Mouse (Mus musculus) thymus, postnatal 36 days (tissue): ENCODE measurements around the gene Ubash3a.

Experiments
- DNase-seq, 2 experiments: peaks; one replicate each; pipeline ENCODE4 v3.0.0; 2022; ENCODE audit warnings: mixed read lengths in 2 of 2

Ubash3a gene

DNA sequence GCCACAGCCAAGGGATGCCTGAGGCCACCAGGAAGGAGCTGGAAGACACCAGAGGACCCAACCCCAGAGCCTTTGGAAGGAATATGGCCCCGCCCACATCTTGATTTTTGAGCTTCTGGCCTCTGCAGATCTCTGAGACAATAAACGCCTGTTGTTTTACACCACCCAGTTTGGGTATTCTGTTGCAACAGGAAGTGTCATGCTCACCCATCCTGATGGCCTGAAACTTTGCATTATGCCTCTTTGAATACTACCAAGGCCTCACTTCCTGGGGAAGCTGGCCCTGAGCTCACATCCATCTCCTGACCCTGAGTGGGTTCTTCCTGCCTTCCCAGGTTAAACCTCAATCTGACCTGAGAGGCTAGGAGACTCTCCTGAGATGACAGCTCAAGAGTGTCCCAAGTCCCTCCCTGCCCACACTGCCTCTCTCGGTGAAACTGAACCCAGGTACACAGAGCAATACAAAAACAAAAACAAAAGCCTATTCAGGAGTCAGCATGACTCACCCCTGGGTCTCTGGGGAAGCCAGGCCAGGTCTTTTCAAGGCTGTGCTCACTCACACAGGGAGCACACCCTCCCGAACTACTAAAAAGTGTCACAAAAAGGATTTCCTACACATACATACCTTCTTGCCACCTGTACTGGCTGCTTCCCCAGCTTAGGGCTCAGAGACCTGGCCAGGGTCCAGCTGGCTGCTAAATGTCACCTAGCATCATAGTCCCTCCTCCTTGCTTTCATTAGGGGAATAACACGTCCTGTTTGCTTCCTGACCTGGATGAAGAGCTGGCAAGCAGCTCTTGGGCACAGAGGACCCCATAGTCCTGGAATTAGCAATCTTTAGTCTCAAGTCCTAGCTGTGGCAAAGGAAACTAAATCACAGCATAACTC lies 8.6 kb downstream of the Ubash3a start:
- no peak for DNase-seq

DNA sequence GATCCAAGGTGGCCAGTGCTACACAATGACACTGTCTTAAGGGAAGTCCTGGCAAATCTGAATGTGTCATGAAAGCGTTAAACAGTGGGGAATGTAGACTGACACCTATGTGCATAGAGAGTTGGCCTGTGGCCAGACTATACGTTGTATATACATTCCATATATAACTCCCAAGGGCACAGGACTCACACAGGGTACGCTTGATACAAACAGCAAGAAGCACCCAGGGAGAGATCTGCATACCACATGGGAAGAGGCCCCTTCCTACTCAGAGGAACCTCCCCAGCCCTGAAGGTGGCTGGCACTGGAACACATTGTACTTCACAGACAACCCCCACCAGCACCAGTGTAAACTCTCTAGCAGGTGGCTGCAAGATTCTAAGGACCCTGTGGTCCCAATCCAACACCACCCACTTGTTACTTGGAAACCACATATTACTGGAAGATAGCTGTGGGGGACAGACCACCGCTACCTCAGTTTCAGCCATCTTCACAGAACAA lies 15.2 kb downstream of the Ubash3a start:
- DNase-seq = peak; percentile 44 to 51

DNA sequence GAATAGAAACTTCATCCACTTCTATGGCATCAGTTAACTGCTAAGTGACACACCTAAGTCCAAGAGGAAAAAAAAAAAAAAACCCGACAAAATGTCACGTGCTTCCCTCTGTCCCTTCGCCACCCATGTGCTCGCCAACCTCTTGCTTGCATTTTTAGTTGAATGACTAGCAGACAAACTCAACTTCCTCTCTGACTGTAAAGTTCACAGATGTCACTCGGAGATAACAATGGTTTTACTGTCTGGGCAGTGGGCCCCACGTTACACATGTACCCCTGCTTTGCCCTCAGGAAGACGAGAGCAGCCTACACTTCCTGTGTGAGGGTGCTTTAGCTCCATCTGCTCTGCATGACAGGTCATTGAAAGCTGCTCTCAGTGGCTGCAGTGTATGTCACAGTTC lies 16.2 kb downstream of the Ubash3a start:
- peak; percentile 58 to 73 for DNase-seq

DNA sequence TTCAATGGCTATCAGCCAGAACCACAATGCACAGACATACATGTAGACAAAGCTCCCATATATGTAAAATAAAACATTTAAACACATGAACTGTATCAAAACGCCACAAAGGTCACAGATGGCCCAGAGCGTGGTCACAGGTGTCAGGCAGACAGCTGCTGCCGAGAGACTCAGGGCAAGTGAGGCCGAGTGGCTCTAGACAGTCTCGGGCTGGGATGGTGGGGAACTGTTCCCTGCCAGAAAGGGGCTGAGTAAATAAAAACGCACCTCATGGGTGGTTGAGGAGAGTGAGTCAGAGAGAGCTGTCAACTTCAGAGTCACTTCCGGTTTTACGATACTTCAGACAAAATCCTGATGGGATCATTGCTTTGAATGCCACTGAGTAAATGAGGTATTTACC lies 16.9 kb downstream of the Ubash3a start:
- DNase-seq = peak; percentile 42 to 49

DNA sequence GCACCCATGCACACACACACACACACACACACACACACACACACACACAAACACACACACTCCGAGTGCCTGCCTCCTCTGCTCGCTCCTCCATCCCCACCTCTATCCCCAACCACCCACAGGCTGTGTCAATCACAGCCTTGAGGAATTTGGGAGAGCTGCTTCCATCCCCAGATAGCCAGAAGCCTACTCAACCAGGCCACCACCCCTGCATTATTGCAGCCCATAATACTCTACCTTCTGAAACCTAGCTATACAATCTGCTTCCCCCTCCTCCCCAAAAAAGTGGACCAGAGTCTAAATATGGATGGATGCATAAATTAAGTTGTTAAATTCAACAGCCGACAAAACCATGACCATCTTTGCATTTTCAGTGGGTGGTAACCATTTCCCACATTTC lies 18.7 kb downstream of the Ubash3a start:
- DNase-seq = no peak

DNA sequence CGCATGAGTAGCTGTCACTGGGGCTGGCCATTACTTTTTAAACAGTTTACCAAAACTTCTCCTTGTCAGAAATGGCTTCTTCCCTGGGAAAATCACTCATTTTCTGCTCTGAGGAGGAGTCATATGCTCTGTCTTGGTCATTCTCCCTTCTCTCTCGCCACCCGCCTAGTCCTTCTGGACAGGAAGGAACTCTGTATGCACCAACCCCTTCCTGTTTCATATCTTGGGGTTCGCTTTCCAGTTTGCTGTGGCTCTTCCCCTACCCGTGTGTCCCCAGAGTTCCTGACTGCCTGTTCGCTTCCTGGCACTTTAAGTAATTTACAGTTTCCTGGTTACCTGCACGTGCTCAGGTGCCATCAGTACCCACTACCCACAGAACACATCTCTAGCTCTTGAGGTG lies 19.3 kb downstream of the Ubash3a start:
- DNase-seq = no peak

DNA sequence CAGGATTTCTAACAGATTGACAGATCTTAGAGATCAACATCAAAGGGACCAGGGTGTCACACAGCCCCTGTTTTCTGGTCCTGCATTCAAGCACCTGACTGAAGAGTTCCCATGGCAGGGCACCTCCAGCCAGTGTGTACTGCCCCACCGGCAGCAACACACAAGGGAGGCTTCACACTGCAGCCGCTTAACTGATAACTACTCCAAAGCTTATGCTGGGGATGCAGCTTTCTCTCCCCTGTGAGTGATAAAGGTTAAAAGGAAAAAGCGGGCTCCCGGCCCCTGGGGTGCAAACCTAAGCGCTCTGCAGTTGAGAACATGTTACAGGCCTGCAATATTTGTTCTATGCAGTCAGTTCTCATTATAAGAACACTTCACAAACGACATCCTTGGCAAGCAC lies 24.1 kb downstream of the Ubash3a start:
- peak in 1 of 2 experiments; percentile 1 for DNase-seq

DNA sequence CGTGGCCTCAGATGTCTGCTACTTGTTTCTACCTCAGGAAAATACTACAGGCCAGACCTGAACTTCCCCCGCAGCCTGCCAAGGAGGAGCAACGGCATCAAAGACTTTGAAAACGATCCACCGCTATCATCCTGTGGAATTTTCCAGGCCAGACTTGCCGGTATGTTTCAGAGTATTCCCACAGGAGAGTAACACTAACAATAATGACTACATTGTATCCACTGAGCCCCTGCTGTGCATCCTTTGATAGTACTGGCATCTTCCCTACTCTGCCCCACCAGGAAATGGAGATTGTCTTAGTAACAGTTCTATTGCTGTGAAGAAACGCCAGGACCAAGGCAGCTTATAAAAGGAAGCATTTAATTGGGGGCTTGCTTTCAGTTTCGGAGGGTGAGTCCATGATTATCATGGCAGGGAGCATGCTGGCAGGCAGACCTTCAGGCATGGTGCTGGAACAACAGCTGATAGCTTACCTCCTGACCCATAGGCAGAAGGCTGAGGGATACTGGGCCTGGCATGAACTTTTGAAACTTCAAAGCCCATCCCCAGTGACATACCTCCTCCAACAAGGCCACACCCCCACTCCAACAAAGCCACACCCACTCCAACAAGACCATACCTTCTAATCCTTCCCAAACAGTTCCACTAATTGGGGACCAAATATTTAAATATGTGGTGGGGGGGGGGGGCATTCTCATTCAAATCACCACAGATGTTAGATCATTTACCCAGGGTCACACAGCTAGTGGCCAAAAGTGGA lies 24.8 kb downstream of the Ubash3a start:
- peak in 1 of 2 experiments; percentile 5 for DNase-seq

DNA sequence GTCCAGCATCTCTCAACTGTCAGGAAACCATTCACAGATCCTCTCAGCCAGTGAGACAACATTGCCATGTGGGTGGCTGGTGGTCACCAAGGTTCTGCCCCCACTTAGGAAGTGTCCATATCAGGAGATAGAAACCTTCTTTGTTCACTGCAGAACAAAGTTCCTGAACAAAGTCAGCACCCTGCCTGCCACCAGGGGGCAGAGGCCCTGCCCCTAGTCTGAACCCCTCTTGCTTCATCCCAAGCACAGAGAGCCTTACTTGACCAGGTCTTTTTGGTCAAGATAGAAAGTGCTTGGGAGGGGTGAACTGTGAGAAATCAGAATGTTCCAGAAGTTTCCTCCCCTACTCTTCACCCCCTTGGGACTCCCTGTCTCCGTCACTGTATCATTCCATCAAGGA lies 28.2 kb downstream of the Ubash3a start:
- DNase-seq = peak in 1 of 2 experiments; percentile 21

DNA sequence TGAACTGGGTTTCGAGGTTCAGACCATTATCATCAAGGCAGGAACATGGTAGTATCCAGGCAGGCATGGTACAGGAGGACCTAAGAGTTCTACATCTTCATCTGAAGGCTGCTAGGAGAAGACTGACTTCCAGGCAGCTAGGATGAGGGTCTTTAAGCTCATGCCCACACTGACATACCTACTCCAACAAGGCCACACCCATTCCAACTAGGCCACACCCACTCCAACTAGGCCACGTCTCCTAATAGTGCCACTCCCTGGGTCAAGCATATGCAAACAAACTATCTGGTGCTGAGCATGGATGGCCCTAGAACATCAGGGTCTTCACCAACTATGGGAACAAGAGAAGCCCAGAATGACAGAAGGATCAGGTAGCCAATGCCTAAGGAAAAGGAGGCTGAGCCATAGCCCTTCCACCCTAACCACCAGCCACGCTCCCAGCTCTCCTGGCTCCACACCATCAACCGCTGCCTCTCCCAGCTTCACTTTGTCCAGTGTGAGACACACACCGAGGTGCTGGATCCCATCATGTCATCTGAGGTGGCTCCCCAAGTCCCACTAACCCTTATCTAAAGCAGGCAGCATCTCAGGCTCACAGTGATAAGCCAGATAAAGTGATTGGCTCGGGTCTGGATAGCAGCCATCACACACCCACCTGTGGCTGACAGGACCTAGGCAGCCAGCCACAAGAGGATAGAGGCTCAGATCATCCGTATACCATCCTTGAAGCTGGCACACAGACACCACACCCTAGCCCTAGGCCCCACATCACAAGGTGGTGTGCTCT lies 30.8 kb downstream of the Ubash3a start:
- no peak for DNase-seq

DNA sequence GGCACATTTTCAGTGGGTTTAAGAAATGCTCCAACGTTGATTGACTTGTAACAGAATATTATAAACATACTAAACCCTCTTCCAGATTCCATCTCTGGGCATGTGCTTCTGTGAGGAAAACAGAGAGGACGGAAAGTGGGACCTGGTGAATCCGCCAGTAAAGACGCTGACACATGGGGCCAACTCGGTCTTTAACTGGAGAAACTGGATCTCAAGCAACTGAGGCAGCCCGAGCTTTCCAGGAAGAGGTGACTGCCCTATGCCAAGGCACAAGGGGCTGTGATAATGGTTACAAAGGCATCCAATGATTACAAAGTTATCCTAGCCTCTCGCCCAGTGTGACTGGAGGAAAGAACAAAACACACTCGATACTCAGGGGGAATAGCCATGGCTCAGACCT lies 33.5 kb downstream of the Ubash3a start:
- no peak for DNase-seq

DNA sequence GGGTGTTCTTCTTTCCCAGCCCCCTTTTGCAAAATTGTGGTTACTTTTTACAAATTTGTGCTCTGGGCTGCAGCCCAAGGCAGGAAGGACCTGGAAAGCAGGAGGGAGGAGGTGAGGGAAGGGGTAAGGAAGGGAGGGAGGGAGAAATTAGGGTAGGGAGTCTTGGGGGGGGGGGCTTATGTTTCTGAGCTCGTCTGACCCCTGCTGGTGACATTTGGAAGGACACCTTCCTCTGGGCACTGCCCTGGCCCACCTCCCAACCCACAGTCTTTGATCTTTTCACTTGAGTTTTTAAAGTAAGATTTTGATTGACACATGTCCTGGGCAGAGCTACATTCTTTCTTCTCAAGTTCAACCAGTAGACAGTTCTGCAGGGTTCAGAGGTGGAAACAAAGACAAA lies 35.1 kb downstream of the Ubash3a start:
- peak; percentile 50 to 60 for DNase-seq

DNA sequence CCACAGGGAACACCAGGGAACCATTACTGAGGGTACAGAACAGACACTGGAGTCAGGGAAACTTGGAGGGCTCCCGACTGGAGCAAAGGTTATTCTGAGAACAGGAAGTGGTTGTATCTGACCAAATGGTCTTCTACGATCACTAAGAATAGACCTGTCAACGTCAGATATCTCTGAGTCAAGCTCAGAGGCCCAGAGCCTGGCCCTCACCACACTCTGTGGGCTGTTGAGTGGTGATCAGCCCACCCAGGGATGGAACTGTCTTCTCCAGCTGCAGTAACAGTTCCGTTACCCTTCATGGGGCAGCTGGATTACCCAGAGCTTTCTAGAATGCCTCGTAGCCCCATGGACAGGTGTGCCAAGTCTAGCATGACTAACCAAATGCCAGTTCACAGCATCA lies 37.6 kb downstream of the Ubash3a start:
- no peak for DNase-seq

DNA sequence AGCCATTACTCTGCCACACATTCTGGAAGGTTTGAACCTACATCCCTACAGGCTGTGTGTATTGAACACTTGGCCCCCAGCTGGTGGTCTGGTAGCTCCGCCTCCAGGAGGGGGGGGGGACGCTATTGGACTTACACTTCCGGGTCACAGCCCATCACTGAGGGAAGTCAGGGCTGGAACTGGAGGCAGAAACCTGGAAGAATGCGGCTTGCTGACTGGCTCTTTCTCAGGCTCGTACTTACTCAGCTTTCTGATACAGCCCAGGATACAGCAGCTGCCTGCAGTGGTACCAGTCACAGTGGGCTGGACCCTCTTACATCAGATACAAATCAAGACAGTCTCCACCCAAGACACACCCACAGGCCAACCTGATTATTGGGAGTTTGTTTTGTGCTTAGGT lies 39.5 kb downstream of the Ubash3a start:
- DNase-seq = no peak

DNA sequence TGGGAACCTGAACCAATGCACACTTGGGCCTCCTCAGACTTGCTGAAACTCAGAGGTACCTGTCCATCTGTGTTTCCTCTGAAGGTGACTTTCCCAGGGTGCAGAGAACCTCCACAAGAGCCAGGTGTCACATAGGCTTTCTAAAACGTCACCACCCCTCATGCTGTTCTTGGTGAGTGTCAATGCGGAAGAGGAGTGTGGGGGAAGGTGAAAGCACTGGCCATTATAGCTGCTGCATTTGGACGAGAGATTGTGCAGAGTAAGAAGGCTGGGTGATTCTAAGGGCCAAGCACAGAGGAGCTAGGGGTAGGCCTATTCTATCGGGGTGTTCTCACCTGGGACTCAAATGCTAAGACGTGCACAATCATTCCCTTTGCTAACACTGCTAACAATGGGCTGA lies 46.3 kb downstream of the Ubash3a start:
- no peak for DNase-seq

DNA sequence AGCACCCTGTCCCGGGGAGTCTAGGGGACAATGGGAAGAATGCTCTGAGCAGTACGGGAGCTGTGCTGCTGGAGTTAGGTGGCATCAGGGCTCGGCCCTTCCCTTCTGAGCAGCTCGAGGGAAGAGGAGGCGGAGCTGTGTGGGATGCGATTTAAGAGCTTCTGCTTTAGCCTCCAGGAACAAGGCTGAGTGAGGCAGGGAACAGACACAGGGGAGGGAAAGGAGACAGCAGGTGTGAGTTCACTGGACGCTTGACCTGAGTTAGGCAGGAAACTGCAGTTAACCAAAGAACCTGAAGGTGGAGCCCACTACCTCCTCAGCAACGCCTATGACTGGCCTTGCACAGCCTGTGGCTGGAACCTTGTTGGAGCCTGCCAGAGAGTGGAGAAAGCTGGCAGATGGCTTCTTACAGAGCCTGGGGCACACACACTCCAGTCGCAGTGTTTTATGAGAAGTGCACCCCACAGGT lies 46.8 kb downstream of the Ubash3a start:
- DNase-seq = peak; percentile 76

DNA sequence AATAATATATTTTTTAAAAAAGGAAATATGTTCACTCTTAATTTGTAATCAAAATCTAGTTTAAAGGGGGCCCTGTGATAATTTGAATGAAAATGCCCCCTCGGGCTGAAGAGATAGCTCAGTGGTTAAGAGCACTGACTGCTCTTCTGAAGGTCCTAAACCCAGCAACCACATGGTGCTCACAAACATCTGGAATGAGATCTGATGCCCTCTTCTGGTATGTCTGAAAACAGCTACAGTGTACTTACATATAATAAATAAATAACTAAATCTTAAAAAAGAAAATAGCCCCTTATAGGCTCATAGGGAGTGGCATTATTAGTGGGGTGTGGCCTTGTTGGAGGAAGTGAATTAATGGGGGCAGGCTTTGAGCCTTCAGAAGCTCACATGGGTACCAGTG lies 49.5 kb downstream of the Ubash3a start:
- no peak for DNase-seq

DNA sequence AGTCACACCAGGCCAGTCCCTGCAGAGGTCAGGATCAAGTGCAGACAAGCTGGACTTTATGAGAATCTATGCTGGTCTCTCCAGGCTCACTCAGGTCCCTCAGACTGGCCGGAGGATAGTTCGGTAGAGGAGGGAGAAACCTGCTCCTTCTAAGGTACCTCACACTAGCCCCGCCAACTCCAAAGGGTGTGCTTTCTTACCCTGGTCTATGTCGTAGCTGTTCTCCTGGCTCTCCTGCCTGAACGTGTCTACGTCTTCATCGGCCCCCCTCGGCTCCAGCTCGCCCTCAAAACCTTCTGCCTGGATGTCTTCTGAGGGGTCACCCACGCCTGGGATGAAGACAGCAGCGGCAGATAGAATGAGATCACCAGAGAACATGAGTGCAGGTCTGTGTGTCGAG lies 50.2 kb downstream of the Ubash3a start:
- DNase-seq = no peak

DNA sequence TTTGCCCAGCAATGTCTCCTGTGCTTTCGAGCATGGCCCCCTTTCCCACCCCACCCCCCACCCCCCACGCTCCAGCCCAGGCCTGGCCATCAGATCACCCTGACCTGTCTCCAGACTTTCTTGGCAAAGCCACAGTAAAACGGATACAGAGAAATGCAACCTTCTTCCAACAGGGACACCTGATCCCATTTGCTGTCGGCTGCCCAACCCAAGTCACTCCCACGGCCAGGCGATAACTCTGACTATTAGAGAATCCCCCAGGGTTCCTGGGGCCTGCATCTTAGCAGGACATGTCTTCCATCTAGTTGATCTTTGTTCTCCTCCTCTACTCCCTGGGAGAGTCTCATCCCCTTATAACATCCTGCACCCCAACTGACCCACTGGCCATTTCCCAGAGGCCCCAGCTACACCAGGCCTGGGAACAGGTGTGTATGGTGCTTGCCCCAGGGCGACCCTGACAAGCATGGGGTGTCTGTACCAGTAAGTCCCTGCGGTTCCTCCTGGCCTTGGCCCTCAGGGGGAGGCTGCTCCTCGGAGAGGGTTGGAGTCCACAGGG lies 50.7 kb downstream of the Ubash3a start:
- no peak for DNase-seq

DNA sequence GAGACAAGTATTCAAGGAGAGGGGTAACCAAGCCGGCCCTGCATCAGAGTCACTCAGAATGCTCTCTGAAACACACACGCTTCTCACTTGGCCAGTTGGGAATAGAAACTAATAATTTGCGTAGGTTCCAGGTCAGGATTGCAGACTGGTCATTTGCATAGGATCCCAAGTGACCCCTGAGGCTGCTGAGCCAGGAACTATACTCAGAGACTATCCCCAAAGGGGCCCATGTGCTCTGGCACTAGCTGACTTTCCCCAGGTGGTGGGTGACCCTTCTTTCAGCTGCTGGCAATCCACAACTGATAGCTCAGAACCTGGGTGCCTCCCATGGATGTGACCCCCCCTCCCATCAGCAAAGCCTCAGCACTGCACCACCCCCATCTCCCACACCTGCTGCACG lies 51.5 kb downstream of the Ubash3a start:
- DNase-seq = no peak

DNA sequence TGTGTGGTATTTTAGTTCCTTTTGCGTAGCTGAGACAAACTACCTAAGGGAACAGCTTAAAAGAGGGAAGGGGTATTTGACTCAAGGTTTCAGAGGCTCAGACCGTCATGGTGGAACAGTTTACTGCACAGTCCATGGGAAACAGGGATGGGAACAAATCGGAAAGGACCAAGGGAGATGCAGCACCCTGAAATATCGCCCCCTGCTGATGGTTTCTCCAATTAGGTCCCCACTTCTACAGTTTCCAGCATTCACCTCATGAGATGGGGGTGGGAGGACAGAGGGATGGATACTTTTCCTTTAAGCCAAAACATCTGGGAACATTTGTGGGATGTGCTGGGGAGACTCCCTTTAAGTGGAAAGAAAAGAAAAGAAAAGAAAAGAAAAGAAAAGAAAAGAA lies 52.2 kb downstream of the Ubash3a start:
- DNase-seq = peak in 1 of 2 experiments; percentile 44

DNA sequence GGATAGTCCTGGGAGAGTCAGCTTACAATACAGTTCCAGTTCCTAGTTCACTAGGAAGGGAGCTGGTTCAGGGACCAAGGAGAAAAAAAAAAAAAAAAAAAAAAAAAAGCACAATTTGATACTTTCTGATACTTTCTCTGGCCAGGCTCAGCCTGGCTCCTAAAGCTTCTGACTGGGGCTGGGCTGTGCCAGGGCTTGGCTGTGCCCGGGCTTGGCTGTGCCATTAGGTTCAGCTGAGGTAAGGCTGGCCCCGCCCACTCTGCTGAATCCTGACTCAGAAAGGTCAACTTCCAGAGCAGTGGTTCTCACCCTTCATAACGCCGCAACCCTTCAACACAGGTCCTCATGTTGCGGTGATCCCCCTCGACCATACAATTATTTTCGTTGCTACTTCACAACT lies 52.8 kb downstream of the Ubash3a start:
- DNase-seq = peak in 1 of 2 experiments; percentile 4

DNA sequence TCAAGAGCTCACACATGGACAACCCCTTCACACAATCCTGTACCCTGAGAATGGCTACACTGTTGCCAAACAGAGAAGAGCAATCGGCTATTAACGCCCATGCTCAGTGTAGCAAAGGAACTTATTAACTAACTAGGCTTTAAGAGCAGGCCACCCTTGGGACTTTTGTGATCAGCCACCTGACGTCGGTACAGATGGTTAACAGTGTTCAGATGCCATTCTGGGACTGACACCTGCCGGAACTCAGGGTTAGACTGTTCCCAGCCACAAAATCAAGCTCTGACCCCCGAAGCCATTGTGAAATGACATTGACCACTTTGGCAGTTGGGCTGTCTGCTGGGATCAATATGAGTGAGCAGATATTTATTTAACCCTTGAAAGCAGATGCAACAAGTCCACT lies 53.7 kb downstream of the Ubash3a start:
- no peak for DNase-seq
